Mouse (Mus musculus) cerebellum, postnatal 25 days (tissue): ENCODE measurements around the gene Krt4.

Experiments
- DNase-seq, 2 experiments: peaks; one replicate each; pipeline ENCODE4 v3.0.0; 2021; ENCODE audit warnings: mixed read lengths in 2 of 2

The Krt4 gene

GRCm38 (mm10) chr15:101924635-101925034, at the start of gene Krt4:
Gene Krt4 (minus strand): TSS chr15:101924735.
- DNase-seq: no peak

GRCm38 (mm10) chr15:101973414-101974077, 49.0 kb upstream of the Krt4 start:
- peak; percentile 89 to 91 for DNase-seq

- peak; percentile 29 to 62 for DNase-seq
Observed at GRCm38 (mm10) chr15:101970536-101970935, 46.0 kb upstream of the Krt4 start.

GRCm38 (mm10) chr15:101966808-101967207, 42.3 kb upstream of the Krt4 start:
- no peak for DNase-seq

- DNase-seq: no peak
Observed at GRCm38 (mm10) chr15:101958891-101959290, 34.4 kb upstream of the Krt4 start.

- no peak for DNase-seq
Observed at GRCm38 (mm10) chr15:101954187-101954586, 29.7 kb upstream of the Krt4 start, which contains the start of gene Krt78. Gene Krt78 (minus strand): TSS chr15:101954287.

GRCm38 (mm10) chr15:101952733-101953474, 28.4 kb upstream of the Krt4 start:
- DNase-seq: no peak

- DNase-seq: no peak
Observed at GRCm38 (mm10) chr15:101945430-101945829, 20.9 kb upstream of the Krt4 start.

- no peak for DNase-seq
Observed at GRCm38 (mm10) chr15:101941948-101942347, 17.4 kb upstream of the Krt4 start.

GRCm38 (mm10) chr15:101940274-101940829, 15.8 kb upstream of the Krt4 start, which contains the start of gene Krt79:
Gene Krt79 (minus strand): TSS chr15:101940324.
- DNase-seq: no peak

GRCm38 (mm10) chr15:101938600-101939308, 14.2 kb upstream of the Krt4 start:
- DNase-seq: no peak

GRCm38 (mm10) chr15:101933024-101933423, 8.5 kb upstream of the Krt4 start:
- no peak for DNase-seq

- DNase-seq: no peak
Observed at GRCm38 (mm10) chr15:101929666-101930065, 5.1 kb upstream of the Krt4 start.

GRCm38 (mm10) chr15:101929087-101929486, 4.6 kb upstream of the Krt4 start:
- DNase-seq: no peak

GRCm38 (mm10) chr15:101927340-101928080, 3.0 kb upstream of the Krt4 start:
- DNase-seq: no peak

- no peak for DNase-seq
Observed at GRCm38 (mm10) chr15:101925041-101925440, 506 bp upstream of the Krt4 start.

- DNase-seq: no peak
Observed at GRCm38 (mm10) chr15:101922296-101922695, 2.2 kb downstream of the Krt4 start.

- no peak for DNase-seq
Observed at GRCm38 (mm10) chr15:101916072-101916471, 8.5 kb downstream of the Krt4 start.

GRCm38 (mm10) chr15:101904849-101905248, 19.7 kb downstream of the Krt4 start:
- no peak for DNase-seq

GRCm38 (mm10) chr15:101902171-101903149, 22.1 kb downstream of the Krt4 start:
- DNase-seq: no peak

- DNase-seq: no peak
Observed at GRCm38 (mm10) chr15:101895216-101895615, 29.3 kb downstream of the Krt4 start.
